Mouse (Mus musculus): ENCODE results near the gene Ccdc93. TPM values are rescaled to one million over a fixed set of nuclear protein-coding genes. Genes with fewer than 3 reads are reported as not detected.

The Ccdc93 gene
- total RNA-seq, 2 experiments from 2014 or later, result 19.3 to 24.7 TPM

GRCm38 (mm10) chr1:121490241-121490640 lies 59.4 kb downstream of the Ccdc93 start:
- intact Hi-C loops (cut with DNase I), result no loop called here

GRCm38 (mm10) chr1:121497093-121497492 lies 66.2 kb downstream of the Ccdc93 start:
- DNase-seq (ENCODE audit: low spot score in 2 of 2), result no peak
- intact Hi-C loops (cut with DNase I), result no loop called here

More at GRCm38 (mm10) chr1:121490241-121490640, 59.4 kb downstream of the Ccdc93 start:
- DNase-seq (ENCODE audit: low spot score in 2 of 2), result peak; percentile 18 to 52

- intact Hi-C loops (cut with DNase I), result no loop called here
- DNase-seq (ENCODE audit: low spot score in 2 of 2), result no peak
Observed at GRCm38 (mm10) chr1:121508729-121509128, 77.9 kb downstream of the Ccdc93 start.

GRCm38 (mm10) chr1:121510420-121511140 lies 79.7 kb downstream of the Ccdc93 start:
- intact Hi-C loops (cut with DNase I), result no loop called here
- DNase-seq (ENCODE audit: low spot score in 2 of 2), result no peak

- intact Hi-C loops (cut with DNase I), result no loop called here
- DNase-seq (ENCODE audit: low spot score in 2 of 2), result no peak
Observed at GRCm38 (mm10) chr1:121511186-121511585, 80.3 kb downstream of the Ccdc93 start.

- intact Hi-C loops (cut with DNase I), result no loop called here
- DNase-seq (ENCODE audit: low spot score in 2 of 2), result no peak
Observed at GRCm38 (mm10) chr1:121511966-121512365, 81.1 kb downstream of the Ccdc93 start.

- no peak for DNase-seq (ENCODE audit: low spot score in 2 of 2)
- intact Hi-C loops (cut with DNase I), result no loop called here
Observed at GRCm38 (mm10) chr1:121518609-121519008, 87.8 kb downstream of the Ccdc93 start.

- intact Hi-C loops (cut with DNase I), result no loop called here
- DNase-seq (ENCODE audit: low spot score in 2 of 2), result peak; percentile 23 to 73
Observed at GRCm38 (mm10) chr1:121527061-121527460, 96.2 kb downstream of the Ccdc93 start.

GRCm38 (mm10) chr1:121527600-121528398 lies 97.0 kb downstream of the Ccdc93 start:
- intact Hi-C loops (cut with DNase I), result no loop called here
- DNase-seq (ENCODE audit: low spot score in 2 of 2), result peak; percentile 12 to 16

GRCm38 (mm10) chr1:121528399-121528720 lies 97.5 kb downstream of the Ccdc93 start, which contains the start of gene Htr5b:
Gene Htr5b (minus strand): TSS chr1:121528465.
- DNase-seq (ENCODE audit: low spot score in 2 of 2), result peak in 1 of 2 experiments; percentile 58
- intact Hi-C loops (cut with DNase I), result no loop called here

- intact Hi-C loops (cut with DNase I), result no loop called here
- no peak for DNase-seq (ENCODE audit: low spot score in 2 of 2)
Observed at GRCm38 (mm10) chr1:121529286-121529685, 98.4 kb downstream of the Ccdc93 start.

- intact Hi-C loops (cut with DNase I), result no loop called here
Observed at GRCm38 (mm10) chr1:121531439-121531838, 100.6 kb downstream of the Ccdc93 start.

GRCm38 (mm10) chr1:121540361-121540760 lies 109.5 kb downstream of the Ccdc93 start:
- intact Hi-C loops (cut with DNase I), result loop anchor here (10.0 kb wide), 1 partner anchor 956 kb away; no protein-coding TSS in a partner anchor

More at GRCm38 (mm10) chr1:121531439-121531838, 100.6 kb downstream of the Ccdc93 start:
- no peak for DNase-seq (ENCODE audit: low spot score in 2 of 2)

GRCm38 (mm10) chr1:121546844-121547243 lies 116.0 kb downstream of the Ccdc93 start:
- DNase-seq (ENCODE audit: low spot score in 2 of 2), result peak; percentile 34 to 69
- intact Hi-C loops (cut with DNase I), result loop anchor here (10.0 kb wide), 1 partner anchor 962 kb away; no protein-coding TSS in a partner anchor

More at GRCm38 (mm10) chr1:121540361-121540760, 109.5 kb downstream of the Ccdc93 start:
- DNase-seq (ENCODE audit: low spot score in 2 of 2), result peak in 1 of 2 experiments; percentile 38

- intact Hi-C loops (cut with DNase I), result loop anchor here (10.0 kb wide), 1 partner anchor 964 kb away; no protein-coding TSS in a partner anchor
- no peak for DNase-seq (ENCODE audit: low spot score in 2 of 2)
Observed at GRCm38 (mm10) chr1:121548667-121549066, 117.8 kb downstream of the Ccdc93 start.

- DNase-seq (ENCODE audit: low spot score in 2 of 2), result peak in 1 of 2 experiments; percentile 13
- intact Hi-C loops (cut with DNase I), result loop anchor here (10.0 kb wide), 1 partner anchor 965 kb away; no protein-coding TSS in a partner anchor
Observed at GRCm38 (mm10) chr1:121549456-121549855, 118.6 kb downstream of the Ccdc93 start.

- intact Hi-C loops (cut with DNase I), result loop anchor here (5.0 kb wide), 1 partner anchor 109 kb away; no protein-coding TSS in a partner anchor
- peak in 1 of 2 experiments; percentile 29 for DNase-seq (ENCODE audit: low spot score in 2 of 2)
Observed at GRCm38 (mm10) chr1:121550801-121551456, 120.1 kb downstream of the Ccdc93 start.

- peak in 1 of 2 experiments; percentile 72 for DNase-seq (ENCODE audit: low spot score in 2 of 2)
- intact Hi-C loops (cut with DNase I), result loop anchor here (5.0 kb wide), 1 partner anchor 109 kb away; no protein-coding TSS in a partner anchor
Observed at GRCm38 (mm10) chr1:121551457-121551835, 120.6 kb downstream of the Ccdc93 start.

Measured in left cerebral cortex, postnatal 25 days (tissue).